Mouse (Mus musculus) thymus, postnatal 36 days (tissue): Measurements from ENCODE around the gene Sult1e1.

Source experiments
- DNase-seq, 2 experiments: peaks; one replicate each; pipeline ENCODE4 v3.0.0; 2022; ENCODE audit warnings: mixed read lengths in 2 of 2

The Sult1e1 gene

DNA sequence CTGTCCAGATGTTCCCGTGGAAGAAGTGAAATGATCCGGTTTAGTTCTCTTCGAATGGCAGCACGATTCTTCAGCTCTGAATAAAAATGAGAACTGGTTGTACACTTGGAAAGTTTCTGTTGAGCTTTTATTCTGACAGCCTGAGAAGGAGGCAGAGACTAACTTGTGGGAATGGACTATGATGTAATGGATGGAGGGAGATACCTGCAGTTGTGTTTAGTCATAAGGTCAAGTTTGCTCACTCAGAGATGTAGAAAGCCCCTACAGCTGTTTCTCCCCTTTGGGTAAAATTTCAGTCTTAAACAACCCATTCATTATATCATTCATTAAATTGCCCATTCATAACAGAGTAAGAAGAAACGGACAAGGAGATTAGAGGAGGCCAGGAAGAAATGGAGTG is at the start of gene Sult1e1:
Sult1e1 (minus strand) TSS at position 101 of the 400 bp plus-strand sequence.
- DNase-seq: no peak

DNA sequence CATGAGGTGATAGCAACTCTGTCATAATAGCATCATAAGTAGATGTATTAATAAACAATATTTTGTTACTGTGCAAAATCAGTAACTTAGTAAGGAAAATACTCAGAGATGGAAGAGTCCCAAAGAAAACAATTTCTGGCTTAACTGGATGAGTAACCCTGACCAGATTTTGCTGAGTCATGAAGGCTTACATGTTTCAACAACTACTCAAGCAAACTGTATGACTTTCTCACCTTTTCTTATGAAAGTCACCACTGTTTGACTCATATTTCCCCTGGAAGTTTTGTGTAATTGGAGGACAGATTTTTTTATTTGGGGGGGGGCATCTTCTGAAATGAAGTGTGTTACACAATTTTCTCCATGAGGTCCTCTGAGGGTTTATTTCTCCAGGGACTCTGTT is 31.3 kb upstream of the Sult1e1 start:
- DNase-seq: no peak

DNA sequence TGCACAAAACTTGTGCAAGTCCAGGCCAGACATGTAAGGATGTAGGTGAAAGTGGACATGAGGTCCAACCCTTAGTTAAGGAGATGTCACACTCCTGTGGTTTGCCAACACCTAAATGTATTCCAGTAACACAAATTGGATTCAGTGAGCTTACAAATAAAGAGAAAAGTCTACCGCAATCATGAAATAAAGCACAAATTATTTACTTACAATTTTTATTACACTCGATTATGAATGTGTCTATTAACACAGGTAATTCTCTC is 23.7 kb upstream of the Sult1e1 start:
- no peak for DNase-seq

DNA sequence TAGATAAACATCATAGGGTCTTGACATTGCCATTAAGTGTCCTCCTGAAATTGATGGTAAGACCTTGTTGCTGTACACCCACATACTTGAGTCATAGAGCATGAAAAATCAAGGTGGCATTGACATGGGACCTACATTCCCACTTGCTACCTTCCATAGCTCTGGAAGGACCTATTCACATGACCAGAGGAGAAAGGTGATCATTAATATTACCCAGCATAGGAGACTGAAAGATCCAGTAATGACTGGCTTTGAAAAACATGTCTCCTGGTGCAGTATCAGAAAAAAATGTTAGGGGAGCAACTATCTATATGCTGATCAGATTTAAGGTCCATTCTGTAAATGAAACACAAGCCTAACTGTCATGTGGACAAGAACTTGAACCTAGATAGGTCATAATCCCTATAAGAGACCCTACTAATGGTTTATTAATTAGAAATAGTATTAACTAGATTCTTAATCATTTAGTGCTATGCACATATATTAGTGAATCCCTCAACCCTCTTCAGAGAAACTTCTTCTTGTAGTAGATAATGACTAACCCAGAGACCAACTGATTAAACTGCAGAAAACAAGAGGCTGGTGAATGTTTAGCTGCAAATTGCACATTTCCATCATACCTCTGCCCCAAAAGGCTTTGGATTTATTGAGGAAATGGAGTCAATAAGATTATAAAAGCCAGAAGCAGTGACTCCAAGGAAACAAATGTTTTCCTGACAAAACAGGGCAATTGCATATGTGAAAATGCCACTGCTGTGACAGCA is 23.2 kb upstream of the Sult1e1 start:
- no peak for DNase-seq

DNA sequence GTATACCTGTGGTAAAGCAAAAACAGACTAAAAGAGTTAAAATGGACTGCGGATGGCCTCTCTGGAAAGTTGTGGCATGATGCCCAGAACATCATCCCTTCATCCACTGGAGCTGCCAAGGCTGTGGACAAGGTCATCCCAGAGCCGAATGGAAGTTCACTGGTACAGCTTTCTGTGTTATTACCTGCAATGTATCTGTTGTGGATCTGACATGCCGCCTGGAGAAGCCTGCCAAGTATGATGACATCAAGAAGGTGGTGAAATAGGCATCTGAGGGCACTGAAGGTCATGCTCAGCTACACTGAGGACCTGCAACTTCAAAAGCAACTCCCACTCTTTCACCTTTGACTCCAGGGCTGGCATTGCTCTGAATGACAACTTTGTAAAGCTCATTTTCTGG is 9.6 kb upstream of the Sult1e1 start:
- DNase-seq: no peak

DNA sequence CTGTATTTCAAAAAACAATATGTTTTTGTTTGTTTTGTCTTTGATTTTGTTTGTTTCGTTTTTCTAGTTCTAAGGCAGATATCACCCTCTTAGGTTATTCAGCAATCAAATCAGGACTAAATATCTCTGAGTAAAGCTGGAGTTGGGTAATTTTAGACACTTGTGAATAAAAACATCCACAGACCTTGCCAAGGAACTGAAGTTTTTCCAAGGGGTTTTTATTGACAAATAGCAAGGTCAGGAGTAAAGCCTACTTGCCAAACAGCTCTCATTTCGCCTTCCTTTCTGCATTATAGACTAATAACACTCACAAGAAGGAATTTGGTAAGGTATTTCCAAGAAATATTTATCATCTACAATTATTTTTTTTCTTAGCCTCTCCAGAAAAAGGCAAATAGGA is 6.5 kb upstream of the Sult1e1 start:
- DNase-seq: no peak

DNA sequence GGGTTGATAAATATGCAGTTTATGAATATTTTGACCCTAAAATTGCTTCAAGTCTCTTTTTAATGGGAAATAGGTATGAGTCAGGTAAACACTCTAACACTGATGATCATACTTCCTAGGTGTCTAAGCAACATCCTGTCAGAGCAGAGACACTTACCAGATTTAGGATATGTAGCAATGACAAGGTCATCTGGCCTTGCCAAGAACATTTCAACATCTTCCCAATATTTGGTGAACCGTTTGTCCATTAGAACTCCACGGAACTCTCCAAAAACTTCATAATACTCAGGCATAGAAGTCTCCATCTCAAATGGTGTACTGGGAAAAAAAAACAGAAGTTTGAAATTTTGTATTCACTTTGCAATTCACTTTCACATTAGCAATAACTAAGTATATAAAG is 1.5 kb downstream of the Sult1e1 start:
- no peak for DNase-seq

DNA sequence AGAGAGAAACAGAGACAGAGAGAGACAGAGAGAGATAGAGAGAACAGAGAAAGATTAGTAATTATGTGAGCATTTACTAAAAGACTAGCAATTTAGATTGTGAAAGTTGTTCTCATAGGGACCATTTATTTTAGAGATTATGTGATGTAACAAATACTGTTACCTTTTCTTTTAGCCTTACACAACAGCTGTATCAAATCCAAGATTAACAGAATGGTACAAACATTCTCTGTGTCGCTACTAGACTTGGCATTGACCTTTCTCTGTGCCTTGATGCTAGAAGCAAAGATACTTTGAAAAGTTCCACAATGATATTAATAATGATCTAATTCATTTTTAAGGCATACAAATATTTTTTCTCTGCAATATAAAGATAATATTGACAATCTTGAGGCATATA is 11.0 kb downstream of the Sult1e1 start:
- no peak for DNase-seq

DNA sequence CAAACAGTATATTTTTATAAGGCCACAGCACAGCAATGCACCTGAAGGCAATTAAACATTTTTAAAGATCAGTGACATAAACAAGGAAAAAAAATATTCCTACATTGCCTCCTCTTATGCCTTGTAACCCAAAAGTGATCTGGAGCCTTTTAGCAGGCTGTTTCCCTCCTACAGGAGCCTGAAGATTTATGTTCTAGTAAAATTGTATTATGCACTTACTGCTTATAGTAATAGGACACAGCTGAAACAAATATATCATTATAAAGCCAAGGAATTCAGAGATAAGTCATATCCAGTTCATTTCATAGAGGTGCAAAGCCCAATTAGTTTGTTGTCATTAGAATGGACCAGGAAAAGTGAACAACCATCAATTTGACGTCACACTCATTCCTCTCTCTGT is 17.2 kb downstream of the Sult1e1 start:
- no peak for DNase-seq

DNA sequence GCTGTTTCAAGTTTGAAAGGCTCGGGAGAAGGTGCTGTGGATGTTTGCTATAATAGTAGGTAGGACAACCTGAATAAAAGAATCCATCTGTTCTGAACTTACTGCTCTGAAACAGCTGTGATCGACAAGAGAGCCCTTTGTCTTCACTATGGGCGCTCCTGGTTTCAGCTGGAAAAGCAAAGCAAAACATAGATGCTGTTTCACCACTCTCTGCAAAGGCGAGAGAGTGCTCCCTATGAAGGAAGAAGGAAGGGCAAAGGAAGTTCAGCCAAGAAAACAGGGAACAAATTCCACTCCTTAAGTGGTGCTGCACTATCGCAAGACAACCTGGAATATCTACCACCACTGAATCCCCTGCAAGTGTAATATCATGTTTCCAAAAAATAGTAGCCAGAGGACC is 17.9 kb downstream of the Sult1e1 start:
- no peak for DNase-seq

DNA sequence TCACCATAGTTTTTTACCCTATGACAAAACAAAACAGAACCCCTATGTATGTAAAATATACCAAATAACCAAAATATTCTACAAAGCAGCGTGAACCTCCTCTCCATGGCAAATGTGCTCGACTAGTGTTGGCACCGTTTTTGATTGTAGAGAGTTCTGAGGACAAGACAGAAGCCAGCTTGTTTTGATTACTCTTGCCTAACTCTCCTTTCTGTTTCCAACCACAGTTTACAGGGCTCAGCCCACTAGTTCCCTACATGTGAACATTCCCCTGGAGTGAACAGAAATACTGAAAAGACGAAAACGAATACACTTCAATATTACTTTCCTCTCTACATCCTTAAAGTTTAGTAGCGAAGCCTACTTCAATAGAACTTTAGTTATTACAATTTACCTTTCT is 18.6 kb downstream of the Sult1e1 start:
- DNase-seq: no peak

DNA sequence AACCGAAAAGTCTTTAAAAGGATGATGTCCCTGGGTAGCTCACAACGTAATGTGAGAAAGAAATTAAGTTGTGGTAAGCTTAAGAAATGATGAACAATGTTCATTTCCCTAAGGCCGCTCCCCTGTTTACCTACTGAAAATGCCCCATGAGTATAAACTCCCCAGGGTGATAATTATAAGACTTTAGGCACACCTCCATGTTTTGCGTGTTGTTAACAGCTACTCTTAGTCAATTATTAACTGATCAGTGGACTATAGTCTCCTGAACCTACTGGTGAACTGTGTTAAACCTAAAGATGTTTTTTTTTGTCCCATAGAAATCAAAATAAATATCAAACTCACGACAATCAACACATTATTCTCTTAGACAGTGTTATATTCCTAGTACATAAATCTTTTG is 22.5 kb downstream of the Sult1e1 start, which contains the start of gene Sult1d1:
Sult1d1 (minus strand) TSS at position 183 of the 400 bp plus-strand sequence.
- no peak for DNase-seq

DNA sequence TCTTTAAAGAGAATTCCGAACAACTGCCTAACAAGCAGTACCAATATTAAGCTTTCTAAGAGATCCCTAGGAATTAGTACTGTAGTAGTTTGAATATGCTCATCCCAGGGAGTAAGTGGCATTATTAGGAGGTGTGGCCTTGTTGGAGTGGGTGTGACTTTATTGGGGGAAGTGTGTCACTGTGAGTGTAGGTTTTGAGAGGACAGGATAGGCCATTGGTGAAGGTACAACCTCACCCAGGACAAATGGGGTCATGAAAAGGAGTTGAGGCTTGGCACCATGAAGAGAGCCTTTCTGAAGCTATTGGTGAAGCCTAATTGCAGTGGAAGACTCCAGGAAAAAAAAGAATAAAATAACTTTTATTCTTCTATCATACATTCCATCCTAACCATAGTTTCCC is 24.1 kb downstream of the Sult1e1 start:
- no peak for DNase-seq

DNA sequence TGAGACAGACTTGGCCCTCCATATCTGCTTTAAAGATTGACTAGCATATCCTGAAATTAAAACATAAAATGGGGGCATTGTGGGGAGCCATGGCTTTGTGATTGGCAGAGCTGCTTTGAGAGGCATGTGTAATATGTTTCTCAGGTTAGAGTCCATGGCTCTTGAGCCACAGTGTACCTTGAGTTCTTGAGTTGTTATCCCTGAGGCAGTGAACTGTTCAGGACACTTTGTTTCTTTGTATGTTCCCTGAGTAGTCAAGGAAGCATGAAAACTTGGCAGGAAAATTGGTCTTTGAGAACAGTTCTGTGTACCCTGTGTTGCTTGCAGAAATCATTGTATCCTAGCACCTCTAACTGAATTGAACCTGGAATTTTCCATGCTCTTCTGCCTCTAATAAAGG is 28.4 kb downstream of the Sult1e1 start:
- DNase-seq: no peak

DNA sequence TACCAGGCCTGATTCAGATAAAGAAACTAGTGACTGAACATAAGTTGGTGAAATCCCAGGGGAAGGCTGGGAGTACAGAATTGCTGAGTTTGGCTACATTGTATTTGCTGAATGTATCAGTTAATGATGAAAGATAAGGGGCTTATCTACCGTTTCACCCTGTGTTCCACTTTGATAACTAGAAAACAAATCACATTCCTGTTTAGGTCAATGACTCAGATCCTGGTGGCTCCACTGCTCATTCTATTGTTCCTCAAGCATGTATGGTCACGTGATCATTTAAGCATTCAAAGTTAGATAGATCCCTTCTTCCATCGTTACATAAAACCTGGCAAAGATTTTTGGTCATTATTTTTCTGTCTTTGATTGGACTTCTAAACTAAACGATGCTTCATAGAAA is 28.9 kb downstream of the Sult1e1 start:
- DNase-seq: no peak

DNA sequence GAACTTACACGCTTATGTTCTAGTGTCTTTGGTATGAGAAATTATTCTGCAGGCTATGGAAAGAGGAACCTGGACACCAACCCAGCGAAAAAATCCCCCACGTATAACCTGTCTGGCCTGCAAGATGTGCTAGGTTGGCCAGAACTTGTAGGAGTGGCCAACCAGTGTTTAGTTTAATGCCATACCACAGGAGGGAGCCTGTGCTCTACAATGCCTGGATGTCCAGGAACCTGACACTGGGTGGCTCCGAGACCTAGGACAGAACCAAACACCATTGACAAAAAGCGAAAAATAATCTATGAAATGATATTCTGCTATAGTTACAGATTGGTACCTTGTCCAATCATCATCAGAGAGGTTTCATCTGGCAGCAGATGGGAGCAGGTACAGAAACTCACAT is 31.2 kb downstream of the Sult1e1 start:
- no peak for DNase-seq

DNA sequence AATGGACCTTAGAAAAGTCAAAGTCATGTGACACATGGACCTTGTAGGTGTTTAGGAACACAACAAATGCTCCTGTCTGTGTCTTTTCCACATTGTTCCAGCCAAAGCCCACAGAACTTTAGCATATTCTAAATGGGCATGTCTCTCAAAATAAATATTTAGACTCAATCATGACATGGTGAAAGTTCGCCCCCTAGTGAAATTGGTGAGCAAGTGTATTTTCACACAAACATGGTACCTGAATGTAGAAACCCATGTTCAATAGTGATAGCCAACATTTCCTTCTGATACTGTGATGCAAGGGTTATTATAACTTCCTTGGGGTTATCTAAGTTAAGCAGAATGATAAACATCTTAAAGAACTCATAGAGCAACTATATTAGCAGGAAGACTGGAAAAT is 40.5 kb downstream of the Sult1e1 start:
- DNase-seq: no peak

DNA sequence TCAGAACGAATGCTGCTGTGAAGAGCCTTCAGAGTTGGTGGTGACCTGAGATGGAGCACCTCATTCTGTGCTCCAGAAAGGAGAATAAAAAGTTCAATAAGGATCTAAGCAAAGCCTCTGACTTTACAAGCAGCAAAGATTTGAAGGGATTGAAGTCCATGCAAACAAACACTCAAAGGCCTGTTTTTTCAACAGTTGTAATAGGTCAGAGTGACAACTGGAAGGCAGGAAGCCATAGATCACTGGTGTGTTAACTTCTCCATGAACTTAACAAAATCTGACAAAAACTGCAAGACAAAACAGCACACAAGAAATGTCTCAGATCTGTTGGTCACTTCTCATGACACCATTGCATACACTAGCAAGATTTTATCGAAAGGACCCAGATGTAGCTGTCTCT is 53.3 kb downstream of the Sult1e1 start, which contains the start of gene Sult1b1:
Sult1b1 (minus strand) TSS at position 85 of the 400 bp plus-strand sequence.
- no peak for DNase-seq

DNA sequence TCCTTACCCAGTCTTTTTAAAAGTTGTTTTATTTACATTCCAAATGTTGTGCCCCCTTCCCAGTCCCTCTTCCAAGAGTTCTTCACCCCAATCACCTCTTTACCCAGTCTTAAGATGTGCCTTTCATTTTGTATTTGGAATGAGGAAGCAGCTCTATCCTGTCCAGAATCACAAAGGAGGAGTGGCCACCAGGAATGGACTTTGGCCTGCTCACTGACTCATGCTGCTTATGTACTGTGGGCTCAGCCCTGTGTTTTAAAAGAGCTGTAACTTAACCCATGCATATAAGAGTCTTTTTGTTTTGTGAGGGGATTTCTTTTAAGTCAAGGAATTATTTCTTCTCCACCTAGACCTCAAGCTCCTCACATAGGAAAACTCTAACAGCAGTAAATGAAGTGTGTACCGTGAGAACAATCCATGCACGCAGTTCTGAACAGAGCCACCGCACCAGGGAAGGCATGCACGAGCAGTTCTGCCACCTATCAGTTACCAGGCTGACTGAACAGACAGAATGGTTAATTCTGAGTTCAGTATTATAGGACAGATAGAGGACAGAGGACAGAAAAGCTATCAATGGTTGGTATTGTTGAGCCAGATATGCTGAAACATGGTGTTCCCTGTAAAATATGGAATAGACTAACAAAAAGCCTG is 55.3 kb downstream of the Sult1e1 start:
- no peak for DNase-seq

DNA sequence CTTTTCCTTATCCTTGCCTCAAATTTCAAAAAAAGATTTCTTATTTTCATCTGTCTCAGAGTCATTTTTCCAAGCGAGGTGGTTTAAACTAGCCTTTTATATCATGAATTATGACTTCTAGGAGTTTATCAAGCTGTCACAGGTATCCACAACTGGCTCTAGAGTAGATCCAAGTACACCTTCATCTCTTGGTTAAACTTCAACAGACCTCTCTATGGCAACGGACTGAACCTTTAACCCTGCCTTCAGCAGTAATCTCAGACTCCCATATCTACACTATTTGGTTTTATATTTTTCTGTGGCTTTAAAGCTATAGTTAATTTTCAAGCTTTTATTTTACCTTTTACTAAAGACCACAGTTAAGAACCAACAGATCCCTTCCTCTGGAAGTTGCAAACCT is 59.1 kb downstream of the Sult1e1 start:
- no peak for DNase-seq
